Mouse (Mus musculus) spleen, adult 2 months (tissue): ENCODE measurements around the gene Grk4.

Experiments
- CTCF ChIP-seq: fragments of 200-500 bp; IDR thresholded peaks from 2 replicates; pipeline ENCODE4 v1.5.1; 2011; ENCODE audit warnings: mild to moderate bottlenecking, inconsistent platforms; ENCODE audit not compliant: insufficient read depth, insufficient read length, insufficient replicate concordance; ENCODE audit errors: extremely low read depth
- POLR2A ChIP-seq: fragments of 200-500 bp; IDR thresholded peaks from 2 replicates; pipeline ENCODE4 v1.6.1; 2011; ENCODE audit warnings: low read depth, low read length, inconsistent platforms

DNA sequence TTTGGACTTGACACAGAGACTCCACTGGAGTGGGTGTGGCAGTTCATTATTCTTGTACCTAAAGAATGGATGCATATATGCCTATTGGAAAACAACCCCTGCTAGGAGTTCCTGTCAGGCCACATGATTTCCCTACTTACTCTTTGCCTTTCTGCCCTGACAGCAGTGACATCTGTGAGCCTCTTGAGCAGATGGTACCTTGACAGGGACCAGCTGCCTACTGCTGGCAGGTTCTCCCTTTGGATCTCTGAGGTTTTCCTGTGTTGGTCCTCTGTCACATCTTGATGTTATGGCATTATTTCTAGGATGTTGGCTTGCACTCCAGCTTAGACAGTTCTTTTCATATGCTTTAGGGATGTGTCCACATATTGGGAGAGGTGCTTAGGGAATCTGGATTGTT lies 69.0 kb downstream of the Grk4 start:
- TF ChIP-seq CTCF (no peak), POLR2A (no peak)
